Mouse (Mus musculus): ENCODE measurements at regions not wholly inside any gene's neighbourhood (a gene's known extent, or its start where the extent isn't known, plus 50 kb on each side); places are given as distances from the start of the nearest gene placed in this dataset.

DNA sequence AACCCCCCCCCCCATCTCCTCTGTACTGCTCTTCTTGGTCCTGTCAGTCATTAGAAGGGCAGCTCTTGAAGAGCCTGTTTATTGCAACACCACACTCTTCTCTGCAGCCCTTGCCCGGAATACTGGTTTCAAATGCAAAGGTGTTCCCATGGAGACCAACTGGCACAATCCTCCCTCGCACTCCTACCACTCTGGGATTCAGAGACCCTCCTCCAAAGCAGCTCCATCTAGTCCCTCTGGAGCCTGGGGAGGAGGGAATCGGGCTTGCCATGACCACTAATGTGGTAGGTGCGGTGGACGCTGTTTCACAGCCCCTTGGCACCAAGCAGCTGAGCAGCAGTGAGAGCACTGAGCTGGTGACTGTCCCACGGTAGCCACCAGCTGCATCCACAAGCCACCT is 83.1 kb downstream of the Stk35 start:
- ATAC-seq (ENCODE audit: low FRiP score), result no peak
- 47% methylated on average over 6 of the region's 6 CpGs for WGBS

DNA sequence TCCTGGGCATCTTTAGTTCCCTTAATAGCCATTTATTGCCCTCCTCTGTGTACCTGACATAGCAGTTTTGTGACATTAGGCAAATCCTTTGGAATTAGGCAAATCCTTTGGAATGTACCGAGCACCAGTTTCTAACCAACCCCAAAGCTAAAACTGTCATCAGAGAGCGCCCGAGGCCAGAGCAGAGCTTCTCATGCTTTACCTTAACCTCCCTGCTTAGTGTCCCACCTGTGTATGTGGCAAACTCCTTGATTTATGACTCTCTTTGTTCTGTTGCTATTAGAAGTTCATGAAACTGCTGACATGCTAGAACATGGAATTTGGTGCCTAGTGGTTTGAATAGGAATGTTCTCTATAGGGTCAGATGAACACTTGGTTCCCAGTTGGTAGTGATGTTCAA is 84.0 kb downstream of the Stk35 start:
- no peaks in the 10 kb centered on the region for H3K36me3 ChIP-seq (replicated peaks)
- no peaks in the 10 kb centered on the region for H3K27me3 ChIP-seq
- no peak overlapping the region for H3K4me3 ChIP-seq (replicated peaks)
- no peak overlapping the region for H3K27ac ChIP-seq
- no peaks in the 10 kb centered on the region for H3K4me1 ChIP-seq
- H3K4me2 ChIP-seq, result no peak overlapping the region
- H3K9me3 ChIP-seq, result no peaks in the 10 kb centered on the region
- no peak overlapping the region for H3K9ac ChIP-seq
- ATAC-seq (ENCODE audit: low FRiP score), result no peak
- WGBS, result 88% methylated on average over 3 of the region's 3 CpGs

More for the DNA sequence above, 83.1 kb downstream of the Stk35 start:
- Histone ChIP-seq H3K36me3 (replicated peaks) (no peaks in the 10 kb centered on the region), H3K4me2 (no peak overlapping the region), H3K9me3 (no peaks in the 10 kb centered on the region), H3K4me1 (no peaks in the 10 kb centered on the region), H3K4me3 (replicated peaks) (no peak overlapping the region), H3K9ac (no peak overlapping the region), H3K27me3 (no peaks in the 10 kb centered on the region), H3K27ac (no peak overlapping the region)

DNA sequence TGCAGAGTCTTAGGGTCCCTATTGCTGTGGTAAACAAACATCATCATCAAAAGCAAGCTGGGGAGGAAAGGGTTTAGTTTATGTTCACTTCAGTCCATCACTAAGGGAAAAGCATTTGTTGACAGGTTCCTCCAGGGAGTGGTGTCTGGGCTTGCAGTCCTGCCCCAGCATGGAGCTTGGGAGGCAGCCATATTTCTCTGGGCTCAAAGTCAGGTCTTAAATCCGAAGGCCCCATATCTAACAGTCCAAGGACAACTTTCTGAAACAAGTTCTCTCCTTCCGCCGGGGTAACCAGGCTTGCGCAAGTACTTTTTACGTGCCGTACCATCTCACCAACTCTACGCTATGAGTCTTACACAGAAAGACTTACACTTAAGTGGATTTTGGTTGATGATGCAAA is 85.2 kb downstream of the Stk35 start:
- H3K27me3 ChIP-seq, result no peaks in the 10 kb centered on the region
- 93% methylated on average over 7 of the region's 7 CpGs for WGBS

DNA sequence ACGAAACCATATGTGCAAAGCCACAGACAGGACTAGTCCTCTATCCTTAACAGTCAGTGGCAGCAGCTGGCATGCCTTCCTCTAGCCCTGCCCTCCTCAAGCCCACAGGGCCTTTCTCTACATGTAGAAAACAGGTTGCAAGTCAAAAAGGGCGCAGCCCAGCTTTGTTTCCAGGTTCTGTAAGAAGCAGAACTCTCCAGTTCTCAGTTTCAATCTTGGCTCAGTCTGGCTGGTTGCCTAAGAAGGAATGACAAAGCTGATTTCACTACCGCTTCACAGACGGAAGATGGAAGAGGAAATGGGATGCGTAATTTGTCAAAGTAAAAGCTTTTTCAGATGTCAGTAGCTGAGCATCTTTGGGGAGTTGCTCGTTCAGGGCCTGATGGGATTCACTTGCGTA is 92.9 kb downstream of the Stk35 start:
- H3K36me3 ChIP-seq (replicated peaks), result no peaks in the 10 kb centered on the region
- no peak for ATAC-seq (ENCODE audit: low FRiP score)
- H3K9ac ChIP-seq, result no peak overlapping the region
- H3K4me2 ChIP-seq, result no peak overlapping the region
- no peak overlapping the region for H3K27ac ChIP-seq
- H3K4me3 ChIP-seq (replicated peaks), result no peak overlapping the region
- no peaks in the 10 kb centered on the region; the same call in 1 of the 2 replicates for H3K4me1 ChIP-seq
- H3K9me3 ChIP-seq, result 0 out of 2 replicates have a peak, but pooled peaks cover 2% of the 10 kb centered on the region
- H3K27me3 ChIP-seq, result no peaks in the 10 kb centered on the region
- WGBS, result 87% methylated on average over 7 of the region's 7 CpGs

More for the DNA sequence above, 85.2 kb downstream of the Stk35 start:
- no peak overlapping the region for H3K4me2 ChIP-seq
- H3K9ac ChIP-seq, result no peak overlapping the region
- H3K9me3 ChIP-seq, result 0 out of 2 replicates have a peak, but pooled peaks cover 2% of the 10 kb centered on the region
- H3K27ac ChIP-seq, result no peak overlapping the region
- H3K36me3 ChIP-seq (replicated peaks), result no peaks in the 10 kb centered on the region
- H3K4me3 ChIP-seq (replicated peaks), result no peak overlapping the region
- ATAC-seq (ENCODE audit: low FRiP score), result no peak
- no peaks in the 10 kb centered on the region for H3K4me1 ChIP-seq

DNA sequence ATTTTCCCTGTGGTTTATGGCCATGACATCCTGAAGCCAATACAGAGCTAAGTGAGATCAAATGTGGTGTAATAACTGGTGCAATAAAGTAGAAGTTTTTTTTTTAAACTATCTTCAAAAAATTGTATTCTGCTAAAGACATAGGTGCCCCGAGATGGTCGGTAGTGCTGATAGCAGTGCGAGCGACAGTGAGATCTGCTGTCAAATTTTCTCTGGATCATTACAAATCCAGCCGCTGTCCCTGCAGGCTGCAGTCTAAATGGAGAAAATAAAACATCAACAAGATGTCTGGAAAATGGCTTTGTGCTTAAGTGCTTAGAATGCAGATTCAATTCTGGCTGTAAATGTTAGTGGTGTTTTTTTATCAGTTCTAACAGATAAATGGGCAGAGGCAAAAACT is 93.5 kb downstream of the Stk35 start:
- 91% methylated on average over 5 of the region's 5 CpGs for WGBS
- no peak overlapping the region for H3K27ac ChIP-seq
- H3K9me3 ChIP-seq, result 0 out of 2 replicates have a peak, but pooled peaks cover 2% of the 10 kb centered on the region
- no peaks in the 10 kb centered on the region for H3K27me3 ChIP-seq
- H3K4me3 ChIP-seq (replicated peaks), result no peak overlapping the region
- no peaks in the 10 kb centered on the region for H3K36me3 ChIP-seq (replicated peaks)
- no peak for ATAC-seq (ENCODE audit: low FRiP score)
- H3K4me2 ChIP-seq, result no peak overlapping the region
- no peaks in the 10 kb centered on the region; the same call in 1 of the 2 replicates for H3K4me1 ChIP-seq
- no peak overlapping the region for H3K9ac ChIP-seq

DNA sequence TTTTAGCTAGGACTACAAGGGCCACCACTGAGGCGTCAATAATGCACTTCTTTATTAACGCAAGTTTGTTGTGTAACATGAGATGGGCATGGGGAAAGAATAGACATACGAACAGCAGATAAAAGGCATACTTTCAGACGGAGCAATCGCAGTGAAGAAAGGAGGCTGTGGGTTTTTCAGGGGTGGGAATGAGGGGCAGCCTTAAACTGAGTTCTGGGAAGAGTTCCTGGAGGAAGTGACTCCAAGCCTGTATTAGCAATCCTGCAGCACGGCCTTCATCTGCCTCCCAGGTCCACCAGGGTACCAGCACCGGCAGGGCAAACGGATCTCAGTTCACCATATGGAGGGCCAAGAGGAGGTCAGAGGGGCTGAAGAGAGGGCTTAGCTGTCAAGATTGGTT is 94.6 kb downstream of the Stk35 start:
- H3K4me3 ChIP-seq (replicated peaks), result no peak overlapping the region
- H3K27me3 ChIP-seq, result no peaks in the 10 kb centered on the region
- ATAC-seq (ENCODE audit: low FRiP score), result no peak
- no peak overlapping the region for H3K9ac ChIP-seq
- 0 out of 2 replicates have a peak, but pooled peaks cover 2% of the 10 kb centered on the region for H3K9me3 ChIP-seq
- no peaks in the 10 kb centered on the region; the same call in 1 of the 2 replicates for H3K4me1 ChIP-seq
- H3K36me3 ChIP-seq (replicated peaks), result no peaks in the 10 kb centered on the region
- no peak overlapping the region for H3K4me2 ChIP-seq
- H3K27ac ChIP-seq, result no peak overlapping the region
- WGBS, result 58% methylated on average over 8 of the region's 8 CpGs

DNA sequence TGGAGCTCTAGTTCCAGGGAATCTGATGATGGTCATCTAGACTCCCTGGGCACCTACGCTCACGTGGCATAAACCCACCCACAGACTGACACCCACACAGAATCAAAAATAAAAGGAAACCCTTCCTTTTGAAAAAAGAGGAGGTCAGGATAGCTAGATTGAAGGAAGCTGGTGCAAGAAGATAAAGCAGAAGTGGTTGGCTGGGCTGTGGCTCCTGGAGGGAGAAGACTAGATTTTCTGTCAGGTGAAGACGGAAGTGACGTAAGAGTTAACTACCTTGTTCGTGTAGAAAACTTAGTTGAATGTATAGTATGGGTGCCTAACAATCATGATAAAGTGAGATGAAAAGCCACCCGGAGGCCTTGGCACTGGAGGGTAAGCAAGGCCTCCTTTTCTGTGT is 95.1 kb downstream of the Stk35 start:
- no peaks in the 10 kb centered on the region for H3K27me3 ChIP-seq

DNA sequence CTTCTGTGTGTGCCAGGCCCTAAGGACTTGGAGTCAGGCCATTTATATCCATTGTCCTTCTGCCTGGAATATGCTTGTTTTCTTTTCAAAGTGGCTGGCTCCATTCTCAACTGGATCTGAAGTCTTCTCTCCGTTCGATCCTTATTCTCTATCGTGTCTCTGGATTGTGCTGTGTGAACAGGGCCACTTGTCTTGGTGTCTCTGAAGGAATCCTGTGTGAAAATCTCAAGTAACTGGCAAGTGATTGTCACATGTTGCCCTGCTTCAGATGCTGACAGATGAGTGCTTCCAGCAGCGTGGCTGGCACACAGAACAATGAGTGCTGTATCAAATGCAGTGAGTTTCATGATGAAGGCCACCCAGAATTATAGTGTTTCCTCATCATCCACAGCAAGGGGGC is 96.4 kb downstream of the Stk35 start:
- Histone ChIP-seq H3K4me1 (no peaks in the 10 kb centered on the region; the same call in 1 of the 2 replicates), H3K9ac (no peak overlapping the region), H3K27me3 (no peaks in the 10 kb centered on the region), H3K4me2 (no peak overlapping the region), H3K36me3 (replicated peaks) (no peaks in the 10 kb centered on the region), H3K9me3 (no peaks in the 10 kb centered on the region), H3K27ac (no peak overlapping the region), H3K4me3 (replicated peaks) (no peak overlapping the region)
- no peak for ATAC-seq (ENCODE audit: low FRiP score)
- WGBS, result 79% methylated on average over 4 of the region's 4 CpGs

More for the DNA sequence above, 95.1 kb downstream of the Stk35 start:
- Histone ChIP-seq H3K4me1 (no peaks in the 10 kb centered on the region; the same call in 1 of the 2 replicates), H3K27ac (no peak overlapping the region), H3K9me3 (0 out of 2 replicates have a peak, but pooled peaks cover under 1% of the 10 kb centered on the region), H3K4me2 (no peak overlapping the region), H3K9ac (no peak overlapping the region), H3K4me3 (replicated peaks) (no peak overlapping the region), H3K36me3 (replicated peaks) (no peaks in the 10 kb centered on the region)
- no peak for ATAC-seq (ENCODE audit: low FRiP score)
- 88% methylated on average over 6 of the region's 6 CpGs for WGBS

DNA sequence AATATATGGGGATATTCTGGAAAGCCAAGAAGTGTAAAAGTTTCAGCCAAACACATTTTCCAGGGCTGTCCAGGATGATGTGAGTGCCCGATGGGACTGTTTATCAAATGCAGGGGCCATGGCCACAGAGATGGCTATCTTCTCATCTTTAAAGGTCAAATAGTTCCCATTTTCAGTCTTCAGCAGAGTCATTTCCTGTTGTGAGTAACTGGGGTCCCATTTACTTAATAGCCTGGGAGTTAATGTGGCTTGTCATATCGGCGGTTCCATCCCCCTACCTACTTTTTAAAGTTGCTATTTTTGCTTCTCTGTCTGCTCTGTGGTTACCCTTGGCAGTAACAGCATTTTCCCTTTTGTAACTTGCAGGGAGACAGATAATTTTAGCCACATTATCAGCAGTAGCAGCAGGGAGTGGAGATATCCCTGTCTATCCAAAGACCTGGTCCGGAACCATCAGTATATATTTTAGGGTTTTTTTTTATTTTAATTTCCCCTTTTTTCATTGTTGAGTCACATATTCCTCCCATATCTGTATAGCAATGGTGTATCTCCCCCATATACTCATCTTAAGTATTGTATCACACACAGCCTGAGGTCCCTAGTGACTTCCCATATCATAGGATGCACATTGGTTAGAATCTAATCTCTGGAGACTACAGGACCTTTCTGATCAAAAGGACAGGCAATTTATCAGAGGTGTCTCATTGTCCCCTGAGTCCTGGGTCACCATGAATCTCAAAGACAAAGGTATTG is 103.2 kb downstream of the Stk35 start:
- H3K4me3 ChIP-seq (replicated peaks), result no peak overlapping the region
- no peak overlapping the region for H3K4me2 ChIP-seq
- H3K27ac ChIP-seq, result no peak overlapping the region
- peaks cover 2% of the 10 kb centered on the region for H3K4me1 ChIP-seq
- WGBS, result 80% methylated on average over 4 of the region's 4 CpGs
- H3K36me3 ChIP-seq (replicated peaks), result no peaks in the 10 kb centered on the region
- ATAC-seq (ENCODE audit: low FRiP score), result no peak
- peaks cover 12% of the 10 kb centered on the region; the same call in 1 of the 2 replicates for H3K27me3 ChIP-seq
- no peaks in the 10 kb centered on the region for H3K9me3 ChIP-seq
- no peak overlapping the region for H3K9ac ChIP-seq

DNA sequence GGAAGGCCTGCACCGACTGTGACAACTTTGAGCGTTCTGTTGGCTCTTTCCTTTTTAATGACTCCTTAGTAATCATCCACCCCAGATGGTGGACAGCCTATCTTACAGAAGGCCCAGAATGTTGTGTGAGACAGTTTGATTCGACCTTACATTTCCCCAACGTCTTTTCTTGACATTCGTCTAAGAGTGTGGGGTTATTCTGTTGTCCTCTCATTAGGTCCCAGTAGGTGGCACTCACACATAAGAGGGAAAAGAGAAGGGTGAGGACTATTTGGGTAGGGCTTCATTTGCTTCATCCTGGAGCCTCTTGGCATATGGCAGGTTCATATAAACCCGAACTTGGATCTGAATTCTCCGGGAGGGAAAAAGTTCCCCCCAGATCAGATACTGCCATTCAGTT is 104.4 kb downstream of the Stk35 start:
- no peak overlapping the region for H3K9ac ChIP-seq
- no peak overlapping the region for H3K27ac ChIP-seq
- peaks cover 12% of the 10 kb centered on the region; the same call in 1 of the 2 replicates for H3K27me3 ChIP-seq
- peaks cover 12% of the 10 kb centered on the region for H3K4me1 ChIP-seq
- no peak for ATAC-seq (ENCODE audit: low FRiP score)
- no peaks in the 10 kb centered on the region for H3K9me3 ChIP-seq
- no peaks in the 10 kb centered on the region for H3K36me3 ChIP-seq (replicated peaks)
- H3K4me3 ChIP-seq (replicated peaks), result no peak overlapping the region
- H3K4me2 ChIP-seq, result no peak overlapping the region
- WGBS, result 46% methylated on average over 7 of the region's 7 CpGs

DNA sequence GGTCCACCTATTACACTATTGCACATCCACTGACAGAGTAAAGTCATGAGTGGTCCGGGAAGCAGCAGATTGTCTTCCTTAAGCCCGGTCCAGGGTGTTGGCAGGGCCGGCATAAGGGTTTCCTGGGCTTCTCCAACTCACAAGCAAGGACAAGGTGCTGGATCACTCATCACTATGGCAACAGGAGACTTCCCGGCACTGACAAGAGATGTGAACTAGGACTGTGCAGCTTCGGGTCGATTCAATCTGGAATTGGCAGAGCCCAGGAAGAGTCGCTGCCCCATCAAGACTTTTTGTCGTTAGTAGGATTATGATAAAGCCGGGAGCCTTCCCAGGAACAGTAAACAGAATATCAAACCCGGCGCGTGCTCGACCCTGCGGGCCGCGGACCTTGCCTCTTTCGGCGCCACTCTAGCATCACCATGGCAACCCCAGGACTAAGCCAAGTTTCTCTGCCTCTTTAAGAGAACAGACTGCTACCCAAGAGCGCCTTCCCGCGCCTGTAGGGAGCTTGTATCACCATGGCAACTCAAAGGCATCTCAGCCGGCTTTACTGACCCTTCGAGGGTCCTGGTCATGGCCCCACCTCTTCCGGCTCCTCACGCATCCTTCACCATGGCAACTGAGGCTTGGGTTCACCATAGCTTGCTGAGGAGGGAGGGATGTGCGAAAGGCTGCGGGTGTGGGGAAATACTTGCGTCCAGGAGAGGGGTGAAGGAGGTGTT is 103.3 kb upstream of the Tgm3 start:
- no peaks in the 10 kb centered on the region for H3K9me3 ChIP-seq
- H3K27me3 ChIP-seq, result peaks cover 12% of the 10 kb centered on the region; the same call in 1 of the 2 replicates
- ATAC-seq (ENCODE audit: low FRiP score), result peak; percentile 97
- H3K27ac ChIP-seq, result peak overlapping the region; percentile 79
- peak overlapping the region; percentile 69 for H3K4me2 ChIP-seq
- no peaks in the 10 kb centered on the region for H3K36me3 ChIP-seq (replicated peaks)
- peak overlapping the region; percentile 42 for H3K4me3 ChIP-seq (replicated peaks)
- WGBS, result under 1% methylated on average over 28 of the region's 28 CpGs
- H3K4me1 ChIP-seq, result peaks cover 21% of the 10 kb centered on the region
- H3K9ac ChIP-seq, result peak overlapping the region; percentile 47

DNA sequence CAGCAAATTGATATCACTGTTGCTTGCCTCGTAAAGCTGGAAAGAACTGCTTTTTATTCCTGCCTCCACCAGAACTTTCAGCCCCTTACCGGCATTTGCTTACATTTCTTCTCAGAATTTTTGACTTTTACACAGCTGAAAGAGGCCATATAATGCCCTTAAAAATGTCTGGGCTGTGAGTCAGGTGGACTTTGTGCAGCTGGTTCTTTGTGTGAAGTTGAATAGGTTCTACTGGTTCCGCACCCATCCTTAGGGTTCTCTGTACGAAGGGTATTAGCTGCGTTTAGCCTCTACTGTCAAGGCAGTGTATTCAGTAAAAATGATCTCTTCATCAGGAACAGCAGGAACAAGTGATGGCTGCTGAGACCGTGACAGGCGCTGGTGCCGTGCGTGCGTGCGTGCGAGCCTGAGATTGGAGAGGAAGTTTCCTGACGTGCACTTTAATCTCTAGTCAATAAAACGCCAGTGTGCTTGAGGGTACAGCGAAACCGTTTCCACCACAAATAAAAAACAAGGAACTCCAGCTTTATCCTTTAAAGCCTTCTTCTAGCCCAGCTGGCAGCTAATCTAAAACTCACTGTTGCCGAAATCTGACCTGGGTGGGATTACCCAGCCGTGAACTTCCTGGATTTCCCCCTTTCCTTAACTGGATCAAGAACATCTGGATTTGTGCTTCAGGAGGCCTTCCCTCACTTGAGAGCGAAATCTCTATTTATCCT is 100.8 kb upstream of the Tgm3 start:
- H3K27ac ChIP-seq, result no peak overlapping the region
- no peak overlapping the region for H3K4me3 ChIP-seq (replicated peaks)
- H3K27me3 ChIP-seq, result 0 out of 2 replicates have a peak, but pooled peaks cover 4% of the 10 kb centered on the region
- no peak for ATAC-seq (ENCODE audit: low FRiP score)
- no peaks in the 10 kb centered on the region for H3K9me3 ChIP-seq
- no peaks in the 10 kb centered on the region for H3K36me3 ChIP-seq (replicated peaks)
- WGBS, result 70% methylated on average over 19 of the region's 19 CpGs
- no peak overlapping the region for H3K9ac ChIP-seq
- no peak overlapping the region for H3K4me2 ChIP-seq
- peaks cover 21% of the 10 kb centered on the region for H3K4me1 ChIP-seq
